Mouse (Mus musculus) kidney, postnatal 0 days (tissue): Measurements from ENCODE around the gene Adamts17. TPM values are rescaled to one million over a fixed set of nuclear protein-coding genes. Genes with fewer than 3 reads are reported as not detected.

Source experiments
- ATAC-seq: fragments of 200-750 bp; cut with Nextera tagmentation; replicated peaks from 2 replicates; pipeline ENCODE4 v1.8.0; 2017; ENCODE audit warnings: low read depth, moderate number of reproducible peaks, moderate TSS enrichment, moderate library complexity; ENCODE audit not compliant: low FRiP score
- DNase-seq: peaks from one replicate; pipeline ENCODE4 v3.0.0-alpha.2; 2016; ENCODE audit warnings: low spot score
- H3K27ac ChIP-seq: fragments of 300-500 bp; sonication (generic); 2 replicates; pipeline ENCODE4 v1.5.1; 2014; ENCODE audit warnings: mild to moderate bottlenecking
- H3K27me3 ChIP-seq: fragments of 300-500 bp; sonication (generic); 2 replicates; pipeline ENCODE4 v1.6.1; 2014; ENCODE audit warnings: low read length, mixed read lengths; ENCODE audit not compliant: insufficient read depth
- H3K36me3 ChIP-seq: fragments of 300-500 bp; sonication (generic); 2 replicates; pipeline ENCODE4 v1.6.1; 2014; ENCODE audit warnings: low read length, mixed read lengths; ENCODE audit not compliant: insufficient read depth
- H3K4me1 ChIP-seq: fragments of 300-500 bp; sonication (generic); replicated peaks from 2 replicates; pipeline ENCODE4 v1.6.1; 2014; ENCODE audit warnings: antibody characterized with exemption, low read length, mixed read lengths; ENCODE audit not compliant: insufficient read depth
- H3K4me2 ChIP-seq: fragments of 300-500 bp; sonication (generic); 2 replicates; pipeline ENCODE4 v1.6.1; 2014; ENCODE audit warnings: mild to moderate bottlenecking, low read length, moderate library complexity, mixed read lengths
- H3K4me3 ChIP-seq: fragments of 300-500 bp; sonication (generic); replicated peaks from 2 replicates; pipeline ENCODE4 v1.5.1; 2014; ENCODE audit warnings: low read depth, low read length
- H3K9ac ChIP-seq: fragments of 300-500 bp; sonication (generic); 2 replicates; pipeline ENCODE4 v1.6.1; 2014; ENCODE audit warnings: low read depth, low read length
- H3K9me3 ChIP-seq: fragments of 300-500 bp; sonication (generic); replicated peaks from 2 replicates; pipeline ENCODE4 v1.6.1; 2016; ENCODE audit warnings: low read length, inconsistent platforms, mixed read lengths
- CTCF ChIP-seq: IDR thresholded peaks from 2 replicates; pipeline ENCODE4 v1.5.1; 2016; ENCODE audit warnings: antibody characterized with exemption, low read depth, mild to moderate bottlenecking, moderate library complexity
- WGBS: fragments of 180-500 bp; shearing (Covaris S2); extraction: QIAGEN DNeasy Blood & Tissue Kit; methylation state at CpG from one replicate; pipeline ENCODE4 v1.1.7; 2014; 5-methylcytosine and 5-hydroxymethylcytosine counted together
- polyA plus RNA-seq: library from polyadenylated mRNA; unstranded; fragments of >200 nt; fragmentation: Nextera tagmentation; extraction: Ambion mirVana; gene quantifications from 2 replicates; pipeline ENCODE4 v1.2.1, GENCODE M21; 2015

Gene Adamts17
- polyA plus RNA-seq, 1 experiment from 2014 or later, result 3.1 TPM

GRCm38 (mm10) chr7:66952921-66953320 is 113.4 kb downstream of the Adamts17 start:
- Histone ChIP-seq H3K4me2 (no peak overlapping the region), H3K36me3 (no peaks in the 10 kb centered on the region), H3K27ac (no peak overlapping the region), H3K4me3 (no peak overlapping the region), H3K27me3 (no peaks in the 10 kb centered on the region), H3K9me3 (no peaks in the 10 kb centered on the region), H3K9ac (no peak overlapping the region), H3K4me1 (peaks cover 7% of the 10 kb centered on the region; the same call in 1 of the 2 replicates)
- TF ChIP-seq CTCF, result no peak
- 95% methylated on average over 3 of the region's 3 CpGs for WGBS
- ATAC-seq (no peak), DNase-seq (no peak)

- Histone ChIP-seq H3K4me1 (peaks cover 7% of the 10 kb centered on the region; the same call in 1 of the 2 replicates), H3K4me3 (no peak overlapping the region), H3K4me2 (no peak overlapping the region), H3K27ac (no peak overlapping the region), H3K9ac (no peak overlapping the region), H3K9me3 (no peaks in the 10 kb centered on the region), H3K27me3 (no peaks in the 10 kb centered on the region), H3K36me3 (no peaks in the 10 kb centered on the region)
- no peak for DNase-seq
- WGBS, result 78% methylated on average over 8 of the region's 8 CpGs
- TF ChIP-seq CTCF, result no peak
- no peak for ATAC-seq
Observed at GRCm38 (mm10) chr7:66954073-66954472, 114.5 kb downstream of the Adamts17 start.

- no peak overlapping the region for H3K4me2 ChIP-seq
- TF ChIP-seq CTCF, result no peak
- H3K4me1 ChIP-seq, result peaks cover 7% of the 10 kb centered on the region; the same call in 1 of the 2 replicates
- no peak overlapping the region for H3K9ac ChIP-seq
- H3K9me3 ChIP-seq, result no peaks in the 10 kb centered on the region
- no peak overlapping the region for H3K27ac ChIP-seq
- no peaks in the 10 kb centered on the region for H3K36me3 ChIP-seq
- DNase-seq (no peak), ATAC-seq (no peak)
- H3K27me3 ChIP-seq, result no peaks in the 10 kb centered on the region
- WGBS, result 74% methylated on average over 5 of the region's 5 CpGs
- H3K4me3 ChIP-seq, result no peak overlapping the region
Observed at GRCm38 (mm10) chr7:66954723-66955122, 115.2 kb downstream of the Adamts17 start.

GRCm38 (mm10) chr7:66955455-66955919 is 116.0 kb downstream of the Adamts17 start:
- Histone ChIP-seq H3K36me3 (no peaks in the 10 kb centered on the region), H3K4me2 (no peak overlapping the region), H3K4me3 (no peak overlapping the region), H3K4me1 (peaks cover 9% of the 10 kb centered on the region; the same call in 1 of the 2 replicates), H3K9me3 (no peaks in the 10 kb centered on the region), H3K27me3 (no peaks in the 10 kb centered on the region), H3K9ac (no peak overlapping the region), H3K27ac (peak overlapping the region; percentile 68)
- no peak for TF ChIP-seq CTCF
- ATAC-seq (0 out of 2 replicates have a peak, but pooled peaks have one; percentile 44), DNase-seq (peak; percentile 84)
- 15% methylated on average over 8 of the region's 8 CpGs for whole genome bisulfite sequencing

GRCm38 (mm10) chr7:66955978-66956377 is 116.4 kb downstream of the Adamts17 start:
- H3K4me2 ChIP-seq, result no peak overlapping the region
- H3K36me3 ChIP-seq, result no peaks in the 10 kb centered on the region
- DNase-seq (peak; percentile 73), ATAC-seq (peak; percentile 67; the same call in 1 of the 2 replicates)
- no peak for TF ChIP-seq CTCF
- H3K27me3 ChIP-seq, result no peaks in the 10 kb centered on the region
- no peak overlapping the region for H3K9ac ChIP-seq
- peaks cover 11% of the 10 kb centered on the region; the same call in 1 of the 2 replicates for H3K4me1 ChIP-seq
- H3K9me3 ChIP-seq, result no peaks in the 10 kb centered on the region
- H3K4me3 ChIP-seq, result no peak overlapping the region
- peak overlapping the region; percentile 68 for H3K27ac ChIP-seq
- WGBS, result 33% methylated on average over 2 of the region's 2 CpGs

- ATAC-seq (no peak), DNase-seq (no peak)
- Histone ChIP-seq H3K9me3 (no peaks in the 10 kb centered on the region), H3K27ac (no peak overlapping the region), H3K4me1 (peaks cover 11% of the 10 kb centered on the region), H3K36me3 (no peaks in the 10 kb centered on the region), H3K4me3 (no peak overlapping the region), H3K27me3 (no peaks in the 10 kb centered on the region), H3K4me2 (no peak overlapping the region), H3K9ac (no peak overlapping the region)
- no peak for TF ChIP-seq CTCF
- 93% methylated on average over 7 of the region's 7 CpGs for WGBS
Observed at GRCm38 (mm10) chr7:66957764-66958163, 118.2 kb downstream of the Adamts17 start.
